Mouse (Mus musculus) NIH3T3 (cell line): ENCODE measurements at regions not wholly inside any gene's neighbourhood (a gene's known extent, or its start where the extent isn't known, plus 50 kb on each side); places are given as distances from the start of the nearest gene placed in this dataset.

Experiments
- DNase-seq: peaks from one replicate; pipeline ENCODE4 v3.0.0-alpha.2; 2012; ENCODE audit warnings: low read depth

GRCm38 (mm10) chr10:96724436-96725175 lies 107.8 kb downstream of the Btg1 start:
- DNase-seq, result peak; percentile 14

- peak; percentile 24 for DNase-seq
These were observed 110.3 kb downstream of the Btg1 start for GRCm38 (mm10) chr10:96726801-96727780.

- no peak for DNase-seq
These were observed 116.8 kb downstream of the Btg1 start for GRCm38 (mm10) chr10:96733581-96733980.

GRCm38 (mm10) chr10:96735146-96735545 lies 118.3 kb downstream of the Btg1 start:
- no peak for DNase-seq

- DNase-seq, result no peak
These were observed 119.3 kb downstream of the Btg1 start for GRCm38 (mm10) chr10:96735885-96736628.

GRCm38 (mm10) chr10:96737972-96738371 lies 121.2 kb downstream of the Btg1 start:
- DNase-seq, result no peak

- DNase-seq, result no peak
These were observed 121.8 kb downstream of the Btg1 start for GRCm38 (mm10) chr10:96738606-96739005.

GRCm38 (mm10) chr10:96744167-96744777 lies 127.5 kb downstream of the Btg1 start:
- DNase-seq, result peak; percentile 44

GRCm38 (mm10) chr10:96747015-96747663 lies 130.3 kb downstream of the Btg1 start:
- no peak for DNase-seq

GRCm38 (mm10) chr10:96750861-96751260 lies 134.1 kb downstream of the Btg1 start:
- no peak for DNase-seq

- peak; percentile 41 for DNase-seq
These were observed 134.9 kb downstream of the Btg1 start for GRCm38 (mm10) chr10:96751580-96752264.

GRCm38 (mm10) chr10:96752531-96752930 lies 135.7 kb downstream of the Btg1 start:
- no peak for DNase-seq

- peak; percentile 19 for DNase-seq
These were observed 136.7 kb downstream of the Btg1 start for GRCm38 (mm10) chr10:96753521-96753920.

- DNase-seq, result no peak
These were observed 138.9 kb downstream of the Btg1 start for GRCm38 (mm10) chr10:96755674-96756073.

- peak; percentile 56 for DNase-seq
These were observed 139.7 kb downstream of the Btg1 start for GRCm38 (mm10) chr10:96756355-96757084.

- no peak for DNase-seq
These were observed 140.5 kb downstream of the Btg1 start for GRCm38 (mm10) chr10:96757311-96757710.

GRCm38 (mm10) chr10:96761601-96762000 lies 144.8 kb downstream of the Btg1 start:
- no peak for DNase-seq

GRCm38 (mm10) chr10:96765626-96766025 lies 148.8 kb downstream of the Btg1 start:
- DNase-seq, result peak; percentile 54

- DNase-seq, result no peak
These were observed 161.4 kb downstream of the Btg1 start for GRCm38 (mm10) chr10:96778220-96778619.

GRCm38 (mm10) chr10:96783966-96784365 lies 167.2 kb downstream of the Btg1 start:
- DNase-seq, result no peak
